ENCODE assay signal across 15 mouse cellular contexts in the genomic region with DNA sequence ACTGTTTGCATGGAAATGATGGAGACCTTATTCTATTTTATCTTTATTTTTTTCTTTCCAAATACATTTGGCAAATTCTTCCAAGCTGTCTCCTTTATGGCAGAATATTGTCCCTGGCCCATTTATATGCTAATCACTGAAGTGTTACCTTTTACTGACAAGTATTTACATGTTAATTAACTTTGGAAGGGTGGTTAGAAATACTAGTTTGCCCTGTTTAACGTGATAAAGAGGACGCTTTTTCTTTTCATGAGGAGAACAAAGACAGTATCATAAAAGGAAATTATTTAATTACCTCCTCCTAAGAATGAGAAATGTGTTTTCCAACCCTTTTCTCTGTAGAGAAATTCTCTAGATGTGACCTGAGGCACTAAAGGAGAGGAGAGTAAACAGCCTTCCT.
"Had no signal": no experiment of that assay in that cellular context is flagged by ENCODE, and none has a peak within 500 bp of the region (broad histone marks: within the 10 kb centered on the region; RNA-seq: fewer than 3 reads in every experiment).

No protein-coding gene starts in this region.

- H3K4me3 ChIP-seq: limb, embryonic 12.5 days; limb, embryonic 15.5 days; midbrain, embryonic 12.5 days; midbrain, embryonic 15.5 days had no signal

- H3K4me1 ChIP-seq: limb, embryonic 12.5 days; limb, embryonic 15.5 days had no signal

- H3K27ac ChIP-seq: limb, embryonic 12.5 days; limb, embryonic 15.5 days; liver, embryonic 14.5 days; macrophage; midbrain, embryonic 12.5 days; midbrain, embryonic 15.5 days; stomach, postnatal 0 days had no signal

- ATAC-seq: liver, postnatal 0 days; lung, postnatal 0 days; midbrain, embryonic 15.5 days had no signal

- H3K27me3 ChIP-seq: limb, embryonic 12.5 days; limb, embryonic 15.5 days; midbrain, embryonic 12.5 days; midbrain, embryonic 15.5 days had no signal

- H3K36me3 ChIP-seq: limb, embryonic 12.5 days; limb, embryonic 15.5 days; midbrain, embryonic 12.5 days; midbrain, embryonic 15.5 days had no signal

- H3K4me2 ChIP-seq: limb, embryonic 12.5 days; limb, embryonic 15.5 days; liver, embryonic 11.5 days; lung, embryonic 14.5 days; midbrain, embryonic 12.5 days; midbrain, embryonic 15.5 days had no signal

- H3K9ac ChIP-seq: limb, embryonic 12.5 days; limb, embryonic 15.5 days; liver, embryonic 14.5 days; liver, postnatal 0 days; lung, embryonic 14.5 days; midbrain, embryonic 12.5 days; midbrain, embryonic 15.5 days had no signal

- H3K9me3 ChIP-seq: limb, embryonic 12.5 days; limb, embryonic 15.5 days; midbrain, embryonic 12.5 days; midbrain, embryonic 15.5 days had no signal

- DNase-seq: kidney, postnatal 14 days; kidney, postnatal 4 days; left cerebral cortex, postnatal 4 days; liver, postnatal 0 days; lung, embryonic 14.5 days; thymus, postnatal 25 days had no signal
